Mouse (Mus musculus) testis, postnatal 14 days (tissue): Measurements from ENCODE around the gene Fcrlb.

Experiments used
- DNase-seq: peaks from one replicate; pipeline ENCODE4 v3.0.0; 2021; ENCODE audit warnings: low spot score

Gene Fcrlb

DNA sequence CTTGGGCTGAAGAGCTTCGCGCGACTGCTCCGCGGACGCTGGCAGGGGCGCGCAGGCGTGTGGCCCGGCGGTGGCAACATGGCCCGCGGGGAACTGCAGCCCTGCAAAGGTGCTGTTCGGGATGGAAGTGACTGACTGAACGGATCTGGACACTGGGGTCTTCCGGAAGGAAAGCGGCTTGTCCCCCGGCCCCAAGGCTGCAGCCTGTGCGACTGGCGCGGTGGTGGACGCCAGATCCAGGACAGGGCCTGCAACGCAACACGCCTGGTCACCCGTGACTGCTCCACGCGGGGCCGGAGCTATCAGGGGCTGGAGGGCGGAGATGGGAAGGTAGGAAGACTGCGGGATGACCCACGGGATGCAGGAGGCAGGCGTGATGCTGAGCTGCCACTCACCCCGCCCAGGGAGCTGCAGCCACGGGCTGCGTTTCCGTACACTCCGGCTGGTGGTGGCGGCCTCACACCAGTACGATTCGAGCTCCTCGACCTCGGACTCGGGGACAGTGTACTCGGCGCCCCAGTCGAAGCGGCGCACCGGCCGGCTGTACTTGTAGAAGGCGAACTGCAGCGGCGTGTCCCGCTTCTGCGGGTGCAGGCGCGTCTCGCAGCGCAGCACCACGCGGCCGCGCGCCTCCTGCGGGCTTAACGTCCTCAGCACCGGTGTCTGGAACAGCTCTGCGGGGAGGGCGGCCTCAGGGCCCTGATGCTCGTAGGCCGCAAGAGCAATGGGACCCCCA lies 5.1 kb downstream of the Fcrlb start:
- DNase-seq: no peak

DNA sequence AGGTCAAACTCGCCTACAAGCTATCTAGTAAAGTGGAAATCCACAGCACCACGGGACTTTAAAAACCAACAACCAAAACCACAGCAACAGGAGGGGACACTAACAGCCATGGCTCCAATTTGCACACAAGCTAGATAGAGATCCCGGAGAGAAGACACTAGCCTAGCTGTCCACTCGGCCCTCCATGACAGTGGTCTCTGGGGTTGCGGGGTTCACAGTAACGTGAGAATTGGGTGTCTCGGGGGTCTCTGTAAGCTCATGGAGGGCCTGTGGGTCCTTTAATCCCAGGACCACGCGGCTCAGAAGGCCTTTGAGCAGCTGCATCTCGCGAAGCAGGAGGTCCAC lies 5.7 kb downstream of the Fcrlb start:
- no peak for DNase-seq

DNA sequence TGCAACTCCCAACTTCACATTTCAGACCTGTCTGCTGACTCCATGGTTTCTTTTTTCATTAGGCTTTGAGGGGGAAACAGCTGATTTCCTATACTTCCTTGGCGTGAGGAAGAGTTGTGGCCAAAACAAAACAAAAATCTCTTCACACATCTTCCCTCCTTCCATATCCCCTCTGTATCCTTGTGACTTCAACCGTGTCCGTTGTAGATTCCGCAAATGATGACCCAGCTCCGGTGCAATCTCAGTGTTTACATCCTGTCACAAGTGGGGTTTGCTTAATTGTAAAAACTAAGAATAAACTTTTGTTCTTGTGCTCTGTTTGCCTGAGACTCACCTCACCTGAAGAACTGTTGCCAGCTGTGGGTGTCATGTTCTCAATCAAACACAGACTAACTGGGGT lies 9.3 kb downstream of the Fcrlb start:
- DNase-seq: no peak

DNA sequence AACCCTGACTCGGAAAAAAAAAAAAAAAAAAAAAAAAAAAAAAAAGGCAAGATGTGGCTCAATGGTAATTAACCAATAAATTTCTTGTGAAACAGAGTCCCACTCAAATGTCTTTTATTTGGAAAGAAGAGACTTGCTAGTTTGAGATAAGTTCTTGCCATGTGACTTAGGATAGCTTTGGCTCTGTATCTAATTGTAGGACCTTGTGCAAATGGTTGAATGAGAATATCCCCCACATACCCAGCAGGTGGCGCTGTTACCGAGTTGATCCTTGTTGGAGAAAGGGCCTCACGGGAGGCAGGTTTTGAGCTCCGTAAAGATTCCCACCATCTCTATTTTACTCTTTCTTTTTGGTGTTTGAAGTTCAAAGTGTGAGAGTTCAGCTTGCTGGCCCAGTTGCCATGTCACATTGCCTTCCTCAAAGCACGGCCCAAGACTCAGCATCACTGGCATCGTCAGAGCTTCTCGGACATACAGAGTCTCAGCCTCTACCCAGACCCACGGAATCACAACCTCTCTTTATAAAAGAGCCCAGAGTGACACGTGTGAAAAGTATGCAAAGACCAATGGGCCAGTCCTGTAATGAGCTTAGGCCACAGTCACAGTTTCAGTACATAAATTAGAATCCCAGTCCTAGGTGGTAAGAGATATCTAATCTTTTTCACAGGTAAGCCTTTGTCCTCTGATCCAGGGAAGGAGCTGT lies 11.1 kb downstream of the Fcrlb start:
- peak; percentile 82 for DNase-seq

DNA sequence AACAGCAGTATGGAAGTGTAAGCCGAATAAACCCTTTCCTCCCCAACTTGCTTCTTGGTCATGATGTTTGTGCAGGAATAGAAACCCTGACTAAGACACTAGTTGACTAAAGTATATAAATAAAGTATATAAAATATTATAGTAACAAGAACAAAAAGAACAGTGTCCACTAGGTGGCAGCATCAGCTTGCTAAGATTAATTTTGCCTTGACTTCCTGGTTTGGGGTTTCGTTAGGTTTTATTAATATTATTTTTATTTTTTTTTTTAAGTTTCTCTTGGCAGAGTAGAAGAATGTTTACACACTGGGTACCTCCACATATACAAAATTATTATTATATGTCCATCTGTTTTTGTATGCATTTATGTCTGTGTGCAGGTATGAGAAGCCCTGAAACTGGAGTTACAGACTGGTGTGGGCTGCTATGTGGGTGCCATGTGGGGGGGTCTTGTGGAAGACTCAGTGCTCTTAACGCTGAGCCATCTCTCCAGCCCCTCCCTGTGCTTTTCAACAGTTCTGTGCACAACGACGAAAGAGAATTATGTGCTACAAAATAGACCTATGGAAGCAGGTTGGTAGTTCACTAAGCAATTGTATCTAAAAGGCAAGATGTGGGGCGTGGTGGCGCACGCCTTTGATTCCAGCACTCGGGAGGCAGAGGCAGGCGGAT lies 11.8 kb downstream of the Fcrlb start:
- no peak for DNase-seq

DNA sequence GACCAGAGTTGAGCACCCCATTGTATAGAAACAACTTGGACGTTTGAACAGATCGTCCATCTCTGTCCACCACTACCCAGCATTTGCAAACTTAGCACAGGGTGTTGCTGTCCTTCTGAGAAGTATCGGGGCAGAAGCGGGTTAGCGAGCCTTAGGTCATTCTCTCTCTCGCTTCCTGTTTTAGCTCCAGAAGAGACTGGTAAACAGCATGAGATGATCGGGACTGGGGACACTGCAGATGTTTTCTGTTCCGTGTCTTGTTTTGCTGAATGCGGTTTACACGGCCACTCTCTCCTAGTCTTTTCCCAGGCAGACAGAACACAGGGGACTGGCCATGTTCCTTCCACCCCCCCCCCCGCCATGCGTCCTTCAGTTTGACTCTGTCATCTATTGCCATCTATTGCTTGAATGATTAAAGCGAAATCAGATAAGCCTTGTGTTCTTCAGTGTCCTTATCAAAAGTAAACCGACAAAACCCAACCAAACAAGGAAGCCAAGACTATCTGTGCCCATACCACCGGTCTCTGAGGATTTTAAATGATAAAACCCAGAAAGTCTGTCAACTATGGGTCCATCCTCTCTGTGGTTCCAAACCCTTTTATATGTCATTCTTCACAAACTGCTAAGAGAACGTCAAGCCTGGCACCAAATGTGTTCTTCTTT lies 14.2 kb downstream of the Fcrlb start:
- no peak for DNase-seq

DNA sequence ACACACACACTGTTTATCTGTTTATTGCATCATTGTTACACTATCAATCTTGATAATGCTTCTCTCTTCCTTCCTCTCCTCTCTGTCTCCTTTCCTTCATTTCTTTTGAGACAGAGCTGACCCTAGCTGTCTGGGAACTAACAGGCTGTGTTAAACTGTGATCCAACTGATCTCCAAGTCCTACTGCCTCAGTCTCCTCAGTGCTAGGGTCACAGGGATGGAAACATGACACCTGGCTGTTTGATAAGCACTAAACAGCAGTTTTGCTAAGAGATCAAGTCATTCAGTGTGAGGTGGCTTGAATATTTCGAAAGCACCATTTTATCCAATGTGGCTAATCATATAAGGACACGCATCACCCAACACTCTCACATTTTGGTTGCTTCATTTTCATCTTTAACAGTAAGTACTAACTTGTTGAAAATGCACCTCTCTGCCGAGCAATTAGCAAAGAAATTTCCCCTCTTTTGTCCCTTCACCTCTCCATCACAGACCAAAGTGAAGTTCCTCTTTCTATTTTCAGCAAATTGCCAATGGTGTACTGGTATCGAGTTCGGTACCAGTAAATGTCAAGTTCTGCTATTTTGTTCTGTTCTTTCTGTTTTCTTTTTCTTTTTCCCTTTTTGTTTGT lies 16.0 kb downstream of the Fcrlb start:
- no peak for DNase-seq

DNA sequence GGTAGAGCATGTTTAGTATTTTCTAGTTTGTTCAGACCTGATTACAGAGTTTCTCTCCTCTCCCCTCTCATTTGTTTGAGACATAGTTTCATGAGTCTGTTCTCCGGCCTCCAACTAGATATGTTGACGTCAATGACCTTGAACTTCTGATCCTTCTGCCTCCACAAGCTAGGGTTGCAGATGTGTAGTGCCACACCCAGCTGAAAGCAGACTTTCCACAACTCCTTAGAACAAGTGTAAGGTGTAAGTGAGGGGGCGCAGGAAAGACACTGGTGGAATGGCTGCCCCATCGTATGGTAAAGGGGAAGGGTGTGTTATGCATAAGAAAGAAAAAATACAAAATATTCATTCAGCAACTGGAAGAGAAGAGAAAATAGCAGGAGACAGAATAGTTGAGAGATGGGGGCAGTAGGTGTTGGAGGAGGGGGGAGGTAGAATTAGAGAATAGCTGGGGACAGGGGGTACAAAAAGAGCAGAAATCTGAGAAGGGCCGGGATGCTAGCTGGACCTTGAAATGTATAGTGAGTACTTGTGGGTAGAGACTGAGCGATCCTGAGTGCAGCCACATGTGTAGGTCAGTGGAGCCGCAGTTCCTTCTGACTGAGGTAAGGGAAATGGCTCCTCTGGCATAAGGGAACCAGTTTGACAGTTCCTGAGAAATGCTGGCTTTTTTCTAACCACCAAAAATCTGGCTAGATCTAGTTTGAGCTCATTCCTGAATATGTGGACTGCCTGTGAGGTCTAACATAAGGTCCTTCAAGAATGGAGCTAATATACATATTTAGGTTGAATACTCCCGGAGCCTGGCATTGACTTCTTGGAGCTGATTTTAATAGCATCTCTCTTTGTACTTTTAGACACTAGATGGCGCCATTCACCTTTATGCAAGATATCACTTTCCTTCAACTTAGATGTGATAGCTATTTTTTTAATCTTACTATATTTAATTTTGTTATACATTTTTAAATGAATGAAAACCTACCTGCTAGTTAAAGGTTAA lies 17.8 kb downstream of the Fcrlb start:
- no peak for DNase-seq

DNA sequence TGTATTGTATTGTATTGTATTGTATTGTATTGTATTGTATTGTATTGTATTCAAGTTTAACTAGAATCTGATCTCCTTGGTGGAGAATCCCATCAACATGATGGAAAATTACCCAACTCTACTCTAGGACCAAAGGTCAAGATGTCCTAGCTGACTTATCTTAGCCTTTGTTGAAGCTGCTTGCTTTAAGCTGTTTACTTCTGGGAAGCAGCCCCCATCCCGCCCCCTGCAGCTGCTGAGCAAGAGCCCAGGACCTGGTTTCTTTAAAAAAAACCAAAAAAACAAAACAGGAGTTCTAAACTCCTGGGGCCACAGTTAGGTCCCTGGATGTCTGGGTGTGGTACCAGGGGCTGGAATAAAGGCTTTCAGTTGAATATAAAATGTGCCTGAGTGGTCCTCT lies 20.5 kb downstream of the Fcrlb start:
- no peak for DNase-seq

DNA sequence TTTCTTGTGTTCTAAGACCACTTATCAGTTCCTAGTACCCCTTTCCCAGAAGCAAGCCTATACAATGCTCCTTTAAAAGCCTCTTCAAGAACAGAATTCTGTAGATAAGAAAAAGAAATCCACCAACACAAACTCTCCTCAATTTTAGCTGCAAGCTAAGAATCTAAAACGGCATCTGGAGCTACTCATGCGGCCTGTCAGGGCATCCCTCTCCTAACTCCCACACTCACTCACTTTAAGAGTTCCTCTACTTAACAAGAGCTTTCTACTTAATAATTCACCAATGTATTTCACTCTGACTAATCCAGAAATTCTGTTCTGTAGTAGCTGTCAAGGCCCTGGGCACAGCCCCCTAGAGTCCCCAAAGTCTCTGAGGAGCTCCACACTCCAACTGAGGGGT lies 21.1 kb downstream of the Fcrlb start:
- no peak for DNase-seq

DNA sequence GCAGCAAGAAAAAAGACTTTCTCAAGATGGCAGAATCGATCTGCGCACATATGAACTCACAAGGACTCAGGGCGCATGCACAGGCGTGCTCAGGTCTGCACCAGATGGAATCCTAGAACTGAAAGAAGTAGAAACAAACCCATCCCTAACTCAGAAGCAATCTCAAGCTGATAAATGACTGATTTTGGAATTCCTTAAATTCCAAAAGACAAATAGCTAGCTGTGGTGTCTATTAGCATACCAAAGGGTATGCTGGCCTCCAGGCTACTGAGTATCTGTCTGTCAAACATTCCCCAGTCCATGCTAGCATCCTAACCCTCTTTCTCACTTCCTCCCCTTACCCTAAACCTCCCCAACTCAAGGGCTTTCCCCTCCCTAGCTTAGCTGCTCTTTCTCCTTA lies 23.4 kb downstream of the Fcrlb start:
- no peak for DNase-seq

DNA sequence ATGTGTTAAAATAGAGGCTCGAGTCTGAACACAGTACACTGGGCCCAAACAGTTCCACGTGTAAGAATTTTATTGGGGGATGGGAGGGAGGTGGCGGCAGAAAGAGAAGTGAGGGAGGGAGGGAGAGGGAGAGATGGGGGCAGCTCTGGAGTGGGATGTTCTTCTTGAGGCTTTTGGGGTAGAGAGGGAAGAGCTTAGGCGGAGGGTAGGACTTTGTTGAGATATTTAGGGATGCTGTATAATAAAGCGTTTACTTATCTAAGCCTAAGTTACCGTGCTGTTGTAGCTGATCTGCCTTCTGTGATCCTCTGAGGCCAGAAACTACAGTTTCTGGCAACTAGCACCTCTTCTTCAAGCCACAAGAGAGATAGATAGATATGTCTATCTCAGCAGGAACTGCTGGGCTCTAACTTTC lies 26.7 kb downstream of the Fcrlb start:
- DNase-seq: no peak

DNA sequence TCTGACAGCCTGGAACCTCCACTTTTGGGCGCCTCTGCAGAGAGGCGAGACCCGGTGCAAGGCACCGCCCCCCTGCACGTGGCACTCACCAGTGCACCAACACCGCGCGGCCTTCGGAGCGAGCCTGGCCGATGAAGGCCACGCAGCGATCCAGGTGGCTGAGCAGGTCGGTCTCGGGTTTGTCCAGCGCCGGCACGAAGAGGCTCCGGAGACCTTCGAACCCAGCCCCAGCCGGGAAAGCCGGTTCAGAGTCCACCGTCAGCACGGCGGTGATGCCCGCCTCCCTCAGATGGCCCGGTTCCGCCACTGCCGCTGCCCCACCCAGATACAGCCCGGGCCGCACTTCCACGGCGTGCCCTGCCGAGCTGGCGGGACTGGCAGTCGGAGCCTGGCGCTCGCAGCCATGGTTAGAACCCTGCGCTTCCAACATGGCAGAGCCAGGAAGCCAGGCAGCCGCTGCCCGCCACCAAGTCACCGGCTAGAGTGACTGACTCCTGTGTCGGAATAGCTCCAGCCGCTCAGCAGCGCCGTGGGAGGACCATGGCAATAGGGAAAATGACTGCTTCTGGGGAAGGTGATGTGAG lies 27.7 kb downstream of the Fcrlb start, which contains the start of the genes Gm26620 and Dusp12:
Gm26620 (plus strand) TSS at position 88 of the 584 bp plus-strand sequence.
Dusp12 (minus strand) TSS at position 563 of the 584 bp plus-strand sequence.
- peak; percentile 85 for DNase-seq

DNA sequence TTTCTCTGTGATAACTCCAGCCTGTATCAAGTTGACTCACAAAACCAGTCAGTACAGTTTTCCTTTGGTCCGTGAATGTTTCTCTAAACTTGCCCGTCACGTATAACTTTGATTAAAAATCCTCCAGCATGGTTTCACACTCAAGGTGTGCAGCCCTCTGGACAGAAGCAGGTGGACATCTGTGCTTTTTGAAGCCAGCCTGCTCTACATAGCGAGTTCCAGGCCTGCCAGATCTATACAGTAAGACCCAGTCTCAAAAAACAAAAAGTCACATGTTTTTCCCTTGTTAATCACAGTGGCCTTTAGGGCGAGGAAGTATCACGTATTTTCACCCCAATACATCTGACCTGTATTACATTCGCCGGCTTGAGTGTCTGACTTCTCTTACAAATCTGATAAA lies 28.4 kb downstream of the Fcrlb start:
- DNase-seq: no peak

DNA sequence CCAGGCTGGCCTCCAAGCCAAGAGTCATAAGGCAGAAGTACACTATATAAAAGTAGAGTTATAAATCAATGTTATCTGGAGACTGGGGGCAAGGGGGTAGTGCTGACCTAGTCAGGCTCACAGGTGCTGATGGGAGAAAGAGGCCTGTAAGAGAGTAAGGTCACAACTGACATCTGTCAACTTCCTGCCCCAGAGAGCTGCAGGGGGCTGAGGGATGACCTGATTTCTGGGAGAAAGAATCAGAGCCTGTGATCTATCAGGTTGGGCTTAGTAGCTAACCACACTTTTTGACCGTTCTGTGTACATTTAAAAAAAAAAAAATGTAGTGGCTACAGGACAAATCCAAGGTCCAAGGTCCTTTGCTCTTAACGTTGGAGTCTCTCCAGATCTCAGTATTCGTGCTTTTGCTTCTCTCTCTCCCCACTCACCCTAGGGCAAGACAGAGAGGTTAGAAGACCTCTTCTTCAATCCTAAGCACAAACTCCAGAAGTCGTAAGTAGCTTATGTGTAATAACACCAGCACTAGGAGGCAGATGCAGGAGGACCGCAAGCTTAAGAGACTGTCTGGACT lies 29.7 kb downstream of the Fcrlb start:
- no peak for DNase-seq

DNA sequence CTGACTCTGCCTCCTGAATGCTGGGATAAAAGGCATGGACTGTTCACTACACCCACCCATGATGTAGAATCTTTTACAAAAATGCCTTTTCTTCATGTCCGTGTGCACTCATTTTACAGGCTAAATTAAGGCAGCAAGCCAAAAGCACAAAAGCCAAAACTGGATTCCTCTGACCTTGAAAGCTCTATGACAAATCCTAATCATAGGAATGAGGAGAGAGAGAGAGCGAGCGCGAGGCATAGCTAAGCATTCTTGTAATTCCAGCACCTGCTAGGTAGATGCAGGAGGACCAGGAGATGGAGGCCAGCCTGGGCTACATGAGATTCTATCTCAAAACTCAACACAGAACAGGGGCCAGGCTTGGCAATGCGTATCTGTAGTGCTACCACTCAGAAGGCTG lies 35.8 kb downstream of the Fcrlb start:
- no peak for DNase-seq

DNA sequence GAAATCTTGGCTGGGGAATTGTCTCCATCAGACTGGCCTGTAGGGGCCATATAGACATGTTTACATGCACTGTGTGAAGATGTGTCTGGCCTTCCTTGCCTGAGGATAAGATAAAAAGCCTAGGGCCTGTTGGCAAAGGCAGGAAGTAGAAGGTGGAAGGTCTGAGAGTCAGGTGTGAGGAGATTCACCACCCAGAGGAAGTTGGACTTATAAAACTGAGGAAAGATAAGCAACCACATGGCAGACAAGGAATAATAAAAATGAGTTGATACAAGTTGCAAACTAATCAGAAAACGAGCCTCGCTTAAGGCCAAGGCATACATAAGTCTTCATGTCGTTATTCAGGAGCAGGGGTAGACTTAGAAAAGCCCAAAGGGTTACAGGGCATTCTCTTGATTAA lies 37.1 kb downstream of the Fcrlb start:
- no peak for DNase-seq

DNA sequence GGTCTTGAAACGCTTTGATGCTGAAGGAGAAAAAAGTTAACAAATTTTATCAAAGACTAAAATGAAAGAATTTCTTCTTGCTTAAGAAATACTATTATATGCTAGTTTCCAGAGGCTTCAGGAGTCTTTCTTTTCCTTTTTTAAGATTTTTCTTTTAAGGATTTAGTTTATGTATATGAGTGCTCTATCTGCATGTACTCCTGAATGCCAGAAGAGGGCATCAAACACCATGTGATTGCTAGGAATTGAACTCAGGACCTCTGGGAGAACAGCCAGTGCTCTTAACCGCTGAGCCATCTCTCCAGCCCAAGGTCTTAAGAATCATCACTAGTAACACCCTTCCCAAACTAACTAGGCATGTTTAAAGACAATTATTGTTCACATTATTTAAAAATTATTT lies 40.8 kb downstream of the Fcrlb start:
- DNase-seq: no peak

DNA sequence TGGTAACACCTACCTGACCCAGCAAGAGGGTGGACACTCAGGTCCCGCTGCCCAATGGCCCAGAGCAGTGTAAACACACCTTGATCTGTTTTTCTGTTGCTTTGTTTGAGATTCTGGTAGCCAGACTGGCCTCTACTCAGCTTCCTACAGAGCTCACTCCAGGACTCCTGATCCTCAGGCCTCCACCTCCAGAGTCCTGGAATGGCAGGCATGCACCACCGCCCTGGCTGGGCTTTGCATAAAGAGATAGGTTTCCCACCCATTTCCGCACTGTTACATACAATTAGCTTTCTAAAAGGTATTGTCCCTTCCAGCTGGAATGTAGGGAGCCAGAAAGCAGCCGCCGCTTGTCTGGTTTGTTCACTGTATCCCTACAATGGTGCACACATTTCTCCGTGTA lies 41.3 kb downstream of the Fcrlb start:
- DNase-seq: no peak

DNA sequence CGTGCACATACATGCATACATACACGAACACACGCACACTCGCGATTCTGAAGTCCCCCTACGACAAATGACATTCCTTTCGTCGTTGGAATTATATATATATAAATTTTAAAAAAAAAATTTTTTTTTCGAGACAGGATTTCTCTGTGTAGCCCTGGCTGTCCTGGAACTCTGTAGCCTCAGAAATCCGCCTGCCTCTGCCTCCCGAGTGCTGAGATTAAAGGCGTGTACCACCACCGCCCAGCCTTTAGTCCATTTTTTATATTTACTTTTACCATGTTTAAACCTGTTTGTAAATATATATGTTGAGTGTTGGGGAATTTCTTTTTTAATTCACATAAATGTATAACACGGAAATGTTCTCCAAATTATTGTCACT lies 43.8 kb downstream of the Fcrlb start:
- DNase-seq: no peak
